In genomic region chr11:101060126-101060525, GRCm38 (mm10) we compare ENCODE assay signal across 8 mouse cellular contexts. TPM values are rescaled to one million over a fixed set of nuclear protein-coding genes. Genes with fewer than 3 reads are reported as not detected.
A peak's percentile ranks its signal among the peaks of the same experiment; 100 is the strongest.
DNase-seq lines count a peak whose midpoint lies in the region; ATAC-seq lines count a peak whose summit lies in the region.

No protein-coding gene starts in this region.

- H3K36me3 ChIP-seq in intestine, embryonic 15.5 days = no peaks in the 10 kb centered on the region
- H3K36me3 ChIP-seq in liver, embryonic 15.5 days (replicated peaks) = peaks cover 90% of the 10 kb centered on the region

- 45% methylated on average over 8 of the region's 8 CpGs for WGBS in intestine, embryonic 15.5 days
- 69% methylated on average over 8 of the region's 8 CpGs for WGBS in liver, embryonic 15.5 days (ENCODE audit: insufficient replicate concordance)

- H3K4me3 ChIP-seq in intestine, embryonic 15.5 days (replicated peaks) = no peak overlapping the region
- H3K4me3 ChIP-seq in liver, embryonic 15.5 days (replicated peaks) = no peak overlapping the region

- no peak for ATAC-seq in intestine, embryonic 15.5 days
- no peak for ATAC-seq in liver, embryonic 15.5 days (ENCODE audit: insufficient read depth)
- ATAC-seq in erythroid progenitor cell, adult 5-6 weeks (replicated peaks; ENCODE audit: low FRiP score, poor library complexity, severe bottlenecking) = no peak

- no peaks in the 10 kb centered on the region for H3K9me3 ChIP-seq in intestine, embryonic 15.5 days
- H3K9me3 ChIP-seq in liver, embryonic 15.5 days (replicated peaks) = no peaks in the 10 kb centered on the region

- peak; percentile 61 to 74 for DNase-seq in layer of hippocampus, adult 18-20 months (ENCODE audit: low spot score in 2 of 2)
- DNase-seq in layer of hippocampus, adult 9-10 months (ENCODE audit: low spot score) = no peak
- peak; percentile 83 to 89 for DNase-seq in adrenal gland, postnatal 36 days
- DNase-seq in gastrocnemius, postnatal 36 days = peak; percentile 61 to 73
- peak; percentile 54 to 58 for DNase-seq in right cerebral cortex, postnatal 36 days (ENCODE audit: low spot score in 2 of 2)

- H3K9ac ChIP-seq in intestine, embryonic 15.5 days = no peak overlapping the region
- no peak overlapping the region for H3K9ac ChIP-seq in liver, embryonic 15.5 days

- intact Hi-C loops in gastrocnemius, postnatal 36 days (cut with DNase I) = loop anchor here (10.0 kb wide), 1 partner anchor 315 kb away; no protein-coding TSS in a partner anchor

- no peaks in the 10 kb centered on the region for H3K27me3 ChIP-seq in intestine, embryonic 15.5 days (replicated peaks)
- no peaks in the 10 kb centered on the region for H3K27me3 ChIP-seq in liver, embryonic 15.5 days

- H3K27ac ChIP-seq in intestine, embryonic 15.5 days = peak overlapping the region; percentile 83
- H3K27ac ChIP-seq in liver, embryonic 15.5 days (replicated peaks) = peak overlapping the region; percentile 38

- H3K4me2 ChIP-seq in intestine, embryonic 15.5 days (replicated peaks) = no peak overlapping the region
- H3K4me2 ChIP-seq in liver, embryonic 15.5 days = no peak overlapping the region

- H3K4me1 ChIP-seq in intestine, embryonic 15.5 days (replicated peaks) = peaks cover 73% of the 10 kb centered on the region
- peaks cover 80% of the 10 kb centered on the region for H3K4me1 ChIP-seq in liver, embryonic 15.5 days (replicated peaks)

RNA-seq across cellular contexts. Expression of gene Naglu, which starts 9.7 kb away (rescaled TPM):
- 1 to 10 TPM; 6.9 to 8.6 TPM for total RNA-seq in layer of hippocampus, adult 18-20 months (2021)
- 10 to 100 TPM; 36.3 to 47.0 TPM for total RNA-seq in adrenal gland, postnatal 36 days (2021)
- 1 to 10 TPM; 3.2 to 3.5 TPM for total RNA-seq in gastrocnemius, postnatal 36 days (2021)
- 14.9 and 16.4 TPM in 2 replicates for polyA plus RNA-seq in intestine, embryonic 15.5 days (2015; fragmentation: Nextera tagmentation; extraction: Ambion mirVana)
- polyA plus RNA-seq in liver, embryonic 15.5 days (2015; fragmentation: Nextera tagmentation; extraction: Ambion mirVana) = 7.1 and 7.5 TPM in 2 replicates
- 2.2 and 3.8 TPM in 2 replicates for total RNA-seq in erythroid progenitor cell, adult 5-6 weeks (2015; ENCODE audit: low replicate concordance)
- total RNA-seq in erythroid progenitor cell, adult 5-6 weeks (2017; ENCODE audit: low replicate concordance) = 4.5 and 9.9 TPM in 2 replicates

RNA-seq across cellular contexts. Expression of gene Hsd17b1, which starts 18.1 kb away (rescaled TPM):
- total RNA-seq in layer of hippocampus, adult 18-20 months (2021) = 1 to 10 TPM in 1 of 2 experiments, under 1 TPM in 1; 0.66 to 1.5 TPM
- 1 to 10 TPM; 1.5 to 3.3 TPM for total RNA-seq in adrenal gland, postnatal 36 days (2021)
- not detected for total RNA-seq in gastrocnemius, postnatal 36 days (2021)
- not detected in 2 replicates for polyA plus RNA-seq in intestine, embryonic 15.5 days (2015; fragmentation: Nextera tagmentation; extraction: Ambion mirVana)
- polyA plus RNA-seq in liver, embryonic 15.5 days (2015; fragmentation: Nextera tagmentation; extraction: Ambion mirVana) = 0.29 and 0.39 TPM in 2 replicates
- 2.2 TPM in 1 of 2 replicates, not detected in the other for total RNA-seq in erythroid progenitor cell, adult 5-6 weeks (2015; ENCODE audit: low replicate concordance)
- 0.26 TPM in 1 of 2 replicates, not detected in the other for total RNA-seq in erythroid progenitor cell, adult 5-6 weeks (2017; ENCODE audit: low replicate concordance)

RNA-seq across cellular contexts. Expression of gene Coasy, which starts 22.2 kb away (rescaled TPM):
- 10 to 100 TPM; 24.5 to 25.7 TPM for total RNA-seq in layer of hippocampus, adult 18-20 months (2021)
- total RNA-seq in adrenal gland, postnatal 36 days (2021) = 100 to 1,000 TPM in 1 of 2 experiments, 10 to 100 TPM in 1; 71.3 to 111 TPM
- 1 to 10 TPM; 8.0 to 8.9 TPM for total RNA-seq in gastrocnemius, postnatal 36 days (2021)
- 41.8 and 43.9 TPM in 2 replicates for polyA plus RNA-seq in intestine, embryonic 15.5 days (2015; fragmentation: Nextera tagmentation; extraction: Ambion mirVana)
- polyA plus RNA-seq in liver, embryonic 15.5 days (2015; fragmentation: Nextera tagmentation; extraction: Ambion mirVana) = 18.9 and 22.9 TPM in 2 replicates
- 2.5 and 3.8 TPM in 2 replicates for total RNA-seq in erythroid progenitor cell, adult 5-6 weeks (2015; ENCODE audit: low replicate concordance)
- 1.7 and 6.8 TPM in 2 replicates for total RNA-seq in erythroid progenitor cell, adult 5-6 weeks (2017; ENCODE audit: low replicate concordance)

RNA-seq across cellular contexts. Expression of gene Mlx, which starts 27.0 kb away (rescaled TPM):
- total RNA-seq in layer of hippocampus, adult 18-20 months (2021) = 10 to 100 TPM; 41.6 to 44.3 TPM
- 10 to 100 TPM; 50.1 to 63.1 TPM for total RNA-seq in adrenal gland, postnatal 36 days (2021)
- 10 to 100 TPM in 1 of 2 experiments, 1 to 10 TPM in 1; 8.8 to 12.4 TPM for total RNA-seq in gastrocnemius, postnatal 36 days (2021)
- 65.0 and 65.4 TPM in 2 replicates for polyA plus RNA-seq in intestine, embryonic 15.5 days (2015; fragmentation: Nextera tagmentation; extraction: Ambion mirVana)
- polyA plus RNA-seq in liver, embryonic 15.5 days (2015; fragmentation: Nextera tagmentation; extraction: Ambion mirVana) = 24.2 and 26.7 TPM in 2 replicates
- 36.0 and 43.6 TPM in 2 replicates for total RNA-seq in erythroid progenitor cell, adult 5-6 weeks (2015; ENCODE audit: low replicate concordance)
- 16.8 and 26.4 TPM in 2 replicates for total RNA-seq in erythroid progenitor cell, adult 5-6 weeks (2017; ENCODE audit: low replicate concordance)

RNA-seq across cellular contexts. Expression of gene Psmc3ip, which starts 35.1 kb away (rescaled TPM):
- 1 to 10 TPM; 3.4 to 5.4 TPM for total RNA-seq in layer of hippocampus, adult 18-20 months (2021)
- 1 to 10 TPM; 5.8 to 6.6 TPM for total RNA-seq in adrenal gland, postnatal 36 days (2021)
- 1 to 10 TPM; 1.6 to 2.1 TPM for total RNA-seq in gastrocnemius, postnatal 36 days (2021)
- polyA plus RNA-seq in intestine, embryonic 15.5 days (2015; fragmentation: Nextera tagmentation; extraction: Ambion mirVana) = 22.6 and 23.4 TPM in 2 replicates
- polyA plus RNA-seq in liver, embryonic 15.5 days (2015; fragmentation: Nextera tagmentation; extraction: Ambion mirVana) = 15.2 and 15.4 TPM in 2 replicates
- total RNA-seq in erythroid progenitor cell, adult 5-6 weeks (2015; ENCODE audit: low replicate concordance) = 5.9 and 7.9 TPM in 2 replicates
- 13.2 and 29.0 TPM in 2 replicates for total RNA-seq in erythroid progenitor cell, adult 5-6 weeks (2017; ENCODE audit: low replicate concordance)
